Mouse (Mus musculus): Measurements from ENCODE around the gene Lst1. TPM values are rescaled to one million over a fixed set of nuclear protein-coding genes. Genes with fewer than 3 reads are reported as not detected.

Lst1 gene
- polyA plus RNA-seq, 1 experiment from 2014 or later, result 26.9 TPM

DNA sequence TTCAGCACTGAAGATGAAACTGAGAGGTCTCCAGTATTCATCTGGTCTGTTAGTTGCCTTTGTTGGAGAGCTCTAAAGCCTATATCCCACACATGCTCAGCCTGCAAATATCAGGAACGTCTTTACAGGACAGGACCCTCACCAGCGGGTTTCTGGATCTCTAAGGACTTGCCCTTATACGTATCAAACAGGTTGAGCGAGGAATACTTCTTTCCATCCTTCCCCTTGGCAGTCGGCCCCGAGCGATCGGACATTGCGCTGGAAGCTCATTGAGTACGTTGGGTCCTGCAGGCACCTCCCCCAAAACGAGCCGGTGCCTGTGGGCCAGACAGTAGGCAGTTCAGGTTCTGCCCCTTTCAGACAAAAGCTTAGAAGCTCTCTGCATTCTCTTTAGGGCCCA is 25.5 kb downstream of the Lst1 start:
- 25% methylated on average over 12 of the region's 12 CpGs for WGBS
- no peaks in the 10 kb centered on the region for H3K27me3 ChIP-seq (replicated peaks; ENCODE audit: control insufficient read depth, insufficient read depth, low read length)
- no peaks in the 10 kb centered on the region for H3K9me3 ChIP-seq (ENCODE audit: control insufficient read depth, low read length)
- peak overlapping the region; percentile 84 for H3K4me2 ChIP-seq (ENCODE audit: low read depth, low read length)
- ATAC-seq (ENCODE audit: low read depth) (no peak), DNase-seq (ENCODE audit: low spot score) (no peak)
- H3K4me3 ChIP-seq (ENCODE audit: low read depth, low read length), result peak overlapping the region; percentile 93
- H3K9ac ChIP-seq (ENCODE audit: low read depth, low read length), result peak overlapping the region; percentile 99
- no peak overlapping the region for H3K27ac ChIP-seq (replicated peaks; ENCODE audit: low read depth, low read length)
- peaks cover 21% of the 10 kb centered on the region for H3K4me1 ChIP-seq (ENCODE audit: control insufficient read depth, insufficient read depth, low read length)
- peaks cover 46% of the 10 kb centered on the region for H3K36me3 ChIP-seq (ENCODE audit: control insufficient read depth, insufficient read depth, low read length)

DNA sequence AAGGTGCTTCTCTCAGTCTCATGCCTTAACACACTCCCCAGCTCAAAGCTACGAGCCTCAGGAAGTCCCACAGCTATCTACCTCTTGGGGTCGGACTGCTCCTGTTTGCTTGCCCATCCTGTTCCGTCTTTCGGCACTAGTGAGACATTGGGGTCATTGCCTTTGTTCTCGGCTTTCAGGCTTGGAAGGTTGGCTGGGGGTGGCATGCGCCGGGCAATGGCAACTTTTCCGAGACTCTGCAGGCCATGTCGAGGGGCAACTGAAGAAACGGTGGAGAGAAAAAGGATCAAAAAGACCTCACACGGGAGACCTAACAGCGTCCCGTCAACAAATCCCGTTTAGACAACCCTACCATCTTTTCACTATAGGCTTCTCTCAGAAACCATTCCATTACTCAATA is 26.1 kb downstream of the Lst1 start:
- peaks cover 21% of the 10 kb centered on the region for H3K4me1 ChIP-seq (ENCODE audit: control insufficient read depth, insufficient read depth, low read length)
- H3K27ac ChIP-seq (replicated peaks; ENCODE audit: low read depth, low read length), result no peak overlapping the region
- no peak for DNase-seq (ENCODE audit: low spot score)
- WGBS, result 69% methylated on average over 14 of the region's 14 CpGs
- peak overlapping the region; percentile 93 for H3K4me3 ChIP-seq (ENCODE audit: low read depth, low read length)
- ATAC-seq (ENCODE audit: low read depth), result no peak
- peak overlapping the region; percentile 84 for H3K4me2 ChIP-seq (ENCODE audit: low read depth, low read length)
- H3K9ac ChIP-seq (ENCODE audit: low read depth, low read length), result peak overlapping the region; percentile 43; the same call in 1 of the 2 replicates
- H3K9me3 ChIP-seq (ENCODE audit: control insufficient read depth, low read length), result no peaks in the 10 kb centered on the region
- no peaks in the 10 kb centered on the region for H3K27me3 ChIP-seq (replicated peaks; ENCODE audit: control insufficient read depth, insufficient read depth, low read length)
- H3K36me3 ChIP-seq (ENCODE audit: control insufficient read depth, insufficient read depth, low read length), result peaks cover 52% of the 10 kb centered on the region

DNA sequence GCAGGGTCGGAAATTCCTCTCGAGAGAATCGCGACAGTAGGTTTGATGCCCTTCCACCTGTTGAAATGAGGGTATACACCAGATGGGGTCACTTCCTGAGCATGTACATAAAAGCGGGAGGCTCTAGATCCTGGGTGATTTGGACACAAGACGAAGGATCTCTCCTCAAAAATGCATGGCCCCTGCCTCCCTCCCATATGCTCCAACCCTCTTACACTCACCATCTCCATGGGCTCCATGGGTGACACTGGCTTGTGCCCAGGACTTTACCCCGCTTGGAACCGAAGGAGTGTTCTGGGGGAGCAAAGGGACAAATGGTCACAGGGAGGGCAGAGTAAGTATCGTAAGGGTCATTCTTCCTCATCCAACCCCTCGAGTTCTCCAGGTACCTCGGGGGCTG is 26.8 kb downstream of the Lst1 start:
- Histone ChIP-seq H3K27me3 (replicated peaks; ENCODE audit: control insufficient read depth, insufficient read depth, low read length) (no peaks in the 10 kb centered on the region), H3K9me3 (ENCODE audit: control insufficient read depth, low read length) (no peaks in the 10 kb centered on the region), H3K4me2 (ENCODE audit: low read depth, low read length) (no peak overlapping the region), H3K36me3 (ENCODE audit: control insufficient read depth, insufficient read depth, low read length) (peaks cover 59% of the 10 kb centered on the region), H3K9ac (ENCODE audit: low read depth, low read length) (no peak overlapping the region), H3K4me1 (ENCODE audit: control insufficient read depth, insufficient read depth, low read length) (peaks cover 20% of the 10 kb centered on the region), H3K4me3 (ENCODE audit: low read depth, low read length) (no peak overlapping the region), H3K27ac (replicated peaks; ENCODE audit: low read depth, low read length) (no peak overlapping the region)
- DNase-seq (ENCODE audit: low spot score) (no peak), ATAC-seq (ENCODE audit: low read depth) (no peak)
- 86% methylated on average over 11 of the region's 11 CpGs for WGBS

DNA sequence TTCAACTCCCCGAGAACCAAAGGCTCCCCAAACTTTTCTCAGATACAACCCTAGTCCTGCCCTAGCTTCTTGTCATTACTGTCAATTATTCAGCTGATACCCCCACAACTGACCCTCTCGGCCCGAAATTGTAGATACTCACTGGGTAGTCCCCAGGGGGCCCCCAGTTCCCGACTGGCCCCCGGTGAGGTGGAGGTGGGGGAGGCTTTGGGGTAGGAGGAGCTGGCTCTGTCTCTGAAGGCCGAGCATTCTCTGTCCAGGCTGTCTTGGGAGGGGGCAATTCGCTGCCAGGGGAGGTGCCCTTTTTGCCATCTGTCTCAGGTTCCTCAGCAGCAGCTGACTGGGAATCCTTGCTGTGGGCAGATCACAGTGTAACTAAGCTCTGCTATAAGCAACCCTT is 28.6 kb downstream of the Lst1 start:
- no peak for DNase-seq (ENCODE audit: low spot score)
- 83% methylated on average over 7 of the region's 7 CpGs for WGBS

DNA sequence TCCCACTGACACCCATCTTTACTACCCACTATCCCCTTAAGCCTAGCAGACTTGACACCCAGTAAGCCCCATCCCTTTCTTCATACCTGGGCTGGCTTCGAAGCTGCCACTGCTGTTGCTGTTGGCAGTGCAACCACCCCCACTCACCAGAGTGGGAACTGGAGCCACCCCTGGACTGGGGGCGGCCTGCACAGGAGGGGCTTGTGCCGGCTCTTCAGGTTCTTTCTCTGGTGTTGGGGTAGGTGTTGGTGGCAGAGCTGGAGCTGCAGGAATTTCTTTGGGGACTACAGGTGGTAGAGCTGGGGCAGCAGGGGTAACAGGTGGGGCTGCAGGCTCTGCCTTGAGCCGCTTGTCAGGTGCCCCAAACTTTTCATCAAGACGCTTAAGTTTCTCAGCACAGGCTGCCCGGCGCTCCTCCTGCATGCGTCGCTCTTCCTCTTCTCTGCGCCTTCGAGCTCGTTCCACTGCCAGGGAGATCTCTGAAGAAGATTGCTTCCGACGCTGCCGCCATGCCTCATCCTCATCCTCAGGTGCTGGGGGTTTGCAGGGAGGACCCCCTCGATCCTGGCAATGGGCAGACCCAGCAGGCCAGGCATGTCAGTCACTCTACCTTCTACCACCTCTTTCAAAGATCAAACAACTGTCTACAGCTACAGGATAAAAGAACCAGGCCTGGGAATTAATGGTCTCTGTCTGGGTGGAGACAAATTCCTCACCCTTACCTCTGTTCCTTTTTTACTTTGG is 29.2 kb downstream of the Lst1 start:
- WGBS, result 88% methylated on average over 16 of the region's 16 CpGs
- ATAC-seq (ENCODE audit: low read depth), result no peak

More for the DNA sequence above, 28.6 kb downstream of the Lst1 start:
- Histone ChIP-seq H3K9me3 (ENCODE audit: control insufficient read depth, low read length) (no peaks in the 10 kb centered on the region), H3K4me1 (ENCODE audit: control insufficient read depth, insufficient read depth, low read length) (peaks cover 12% of the 10 kb centered on the region), H3K4me2 (ENCODE audit: low read depth, low read length) (no peak overlapping the region), H3K4me3 (ENCODE audit: low read depth, low read length) (no peak overlapping the region), H3K9ac (ENCODE audit: low read depth, low read length) (no peak overlapping the region), H3K36me3 (ENCODE audit: control insufficient read depth, insufficient read depth, low read length) (peaks cover 77% of the 10 kb centered on the region), H3K27ac (replicated peaks; ENCODE audit: low read depth, low read length) (no peak overlapping the region), H3K27me3 (replicated peaks; ENCODE audit: control insufficient read depth, insufficient read depth, low read length) (no peaks in the 10 kb centered on the region)
- no peak for ATAC-seq (ENCODE audit: low read depth)

DNA sequence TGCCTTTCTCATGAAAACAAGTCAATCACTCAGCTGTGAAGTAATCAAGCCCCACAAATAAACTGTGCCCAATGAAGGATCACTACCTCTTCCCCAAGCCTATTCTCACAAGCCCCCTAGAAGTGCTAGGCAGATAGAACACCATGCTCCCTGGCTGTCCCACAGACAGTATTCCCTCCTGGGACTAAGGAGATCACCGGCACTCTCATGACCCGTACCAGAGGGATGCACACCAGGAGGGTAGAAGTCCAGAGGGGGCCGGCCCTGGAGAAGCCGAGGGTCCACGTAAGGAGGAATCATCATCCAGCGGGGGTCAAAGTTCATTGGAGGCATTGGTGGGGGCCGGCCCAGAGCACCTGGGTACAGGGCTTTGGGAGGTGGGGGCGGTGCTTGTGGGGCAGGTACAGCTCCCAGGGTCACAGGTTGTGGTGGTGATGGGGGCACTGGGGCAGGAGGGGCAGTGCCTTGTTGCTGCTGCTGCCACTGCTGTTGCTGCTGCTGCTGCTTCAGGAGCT is 30.5 kb downstream of the Lst1 start:
- H3K27ac ChIP-seq (replicated peaks; ENCODE audit: low read depth, low read length), result no peak overlapping the region
- H3K4me2 ChIP-seq (ENCODE audit: low read depth, low read length), result no peak overlapping the region
- ATAC-seq (ENCODE audit: low read depth) (no peak), DNase-seq (ENCODE audit: low spot score) (no peak)
- no peak overlapping the region for H3K9ac ChIP-seq (ENCODE audit: low read depth, low read length)
- H3K36me3 ChIP-seq (ENCODE audit: control insufficient read depth, insufficient read depth, low read length), result peaks cover 96% of the 10 kb centered on the region
- H3K4me1 ChIP-seq (ENCODE audit: control insufficient read depth, insufficient read depth, low read length), result peaks cover 7% of the 10 kb centered on the region
- no peaks in the 10 kb centered on the region for H3K27me3 ChIP-seq (replicated peaks; ENCODE audit: control insufficient read depth, insufficient read depth, low read length)
- H3K4me3 ChIP-seq (ENCODE audit: low read depth, low read length), result no peak overlapping the region
- WGBS, result 90% methylated on average over 8 of the region's 8 CpGs
- no peaks in the 10 kb centered on the region for H3K9me3 ChIP-seq (ENCODE audit: control insufficient read depth, low read length)

More for the DNA sequence above, 29.2 kb downstream of the Lst1 start:
- H3K9me3 ChIP-seq (ENCODE audit: control insufficient read depth, low read length), result no peaks in the 10 kb centered on the region
- H3K9ac ChIP-seq (ENCODE audit: low read depth, low read length), result no peak overlapping the region
- peaks cover 12% of the 10 kb centered on the region for H3K4me1 ChIP-seq (ENCODE audit: control insufficient read depth, insufficient read depth, low read length)
- H3K4me3 ChIP-seq (ENCODE audit: low read depth, low read length), result no peak overlapping the region
- H3K27ac ChIP-seq (replicated peaks; ENCODE audit: low read depth, low read length), result no peak overlapping the region
- H3K27me3 ChIP-seq (replicated peaks; ENCODE audit: control insufficient read depth, insufficient read depth, low read length), result no peaks in the 10 kb centered on the region
- no peak overlapping the region for H3K4me2 ChIP-seq (ENCODE audit: low read depth, low read length)
- no peak for DNase-seq (ENCODE audit: low spot score)
- H3K36me3 ChIP-seq (ENCODE audit: control insufficient read depth, insufficient read depth, low read length), result peaks cover 83% of the 10 kb centered on the region

DNA sequence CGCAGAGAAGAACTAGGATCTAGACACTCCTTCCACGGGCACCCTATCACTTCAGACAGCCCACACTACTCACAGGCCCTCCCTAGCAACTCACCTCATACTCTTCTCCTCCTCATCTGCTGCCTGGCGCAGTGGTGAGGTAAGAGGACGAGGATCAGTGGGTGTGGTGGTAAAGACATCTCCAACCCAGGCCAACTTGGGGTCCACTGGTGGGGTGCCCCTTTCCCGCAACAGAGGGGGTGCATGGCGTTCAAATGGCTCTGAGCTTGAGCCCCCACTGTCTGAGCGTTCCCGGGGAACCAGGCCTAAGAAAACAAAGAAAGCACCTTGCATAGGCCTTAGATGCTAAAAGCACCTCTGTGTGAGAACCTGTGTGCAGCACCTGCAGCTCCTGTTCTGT is 31.0 kb downstream of the Lst1 start:
- 89% methylated on average over 8 of the region's 8 CpGs for WGBS
- no peaks in the 10 kb centered on the region for H3K27me3 ChIP-seq (replicated peaks; ENCODE audit: control insufficient read depth, insufficient read depth, low read length)
- ATAC-seq (ENCODE audit: low read depth), result no peak

DNA sequence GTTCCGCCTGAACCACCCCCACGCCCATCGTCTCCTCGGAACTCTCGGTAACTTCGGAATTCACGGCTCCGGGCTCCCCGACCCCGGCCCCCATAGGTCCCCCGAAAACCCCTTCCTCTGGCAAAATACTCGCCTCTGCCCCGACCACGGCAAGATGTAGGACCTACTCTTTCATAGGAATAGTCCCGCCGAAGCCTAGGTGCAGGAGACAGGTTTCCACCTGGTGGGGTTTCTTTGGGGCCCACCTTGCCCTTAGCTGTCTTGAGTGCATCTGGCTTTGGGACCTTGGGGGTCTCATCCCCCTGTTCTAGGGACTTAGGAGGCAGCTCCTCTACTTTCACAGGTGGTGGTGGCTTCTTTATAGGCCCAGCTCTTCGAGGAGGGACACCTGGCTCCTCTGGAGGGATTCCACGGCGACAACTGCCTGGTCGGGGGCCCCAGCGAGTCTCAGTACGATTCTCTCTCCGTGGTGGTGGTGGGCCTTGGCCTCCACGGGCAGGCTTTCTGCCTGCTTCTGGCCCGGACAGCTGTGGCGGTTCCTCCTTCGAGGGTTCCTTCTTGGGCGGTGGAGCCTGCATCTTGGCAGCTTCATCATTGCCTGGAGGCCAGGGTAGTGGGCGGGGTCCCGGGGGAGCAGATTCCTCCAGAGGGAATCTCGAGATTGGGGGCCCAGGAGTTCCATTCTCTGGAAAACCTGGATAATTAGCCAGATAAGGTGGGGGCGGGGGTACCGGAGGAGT is 31.6 kb downstream of the Lst1 start:
- H3K4me1 ChIP-seq (ENCODE audit: control insufficient read depth, insufficient read depth, low read length), result no peaks in the 10 kb centered on the region
- no peaks in the 10 kb centered on the region for H3K9me3 ChIP-seq (ENCODE audit: control insufficient read depth, low read length)
- no peaks in the 10 kb centered on the region for H3K27me3 ChIP-seq (replicated peaks; ENCODE audit: control insufficient read depth, insufficient read depth, low read length)
- no peak overlapping the region for H3K4me3 ChIP-seq (ENCODE audit: low read depth, low read length)
- WGBS, result 90% methylated on average over 33 of the region's 33 CpGs
- ATAC-seq (ENCODE audit: low read depth), result no peak
- peaks cover 100% of the 10 kb centered on the region for H3K36me3 ChIP-seq (ENCODE audit: control insufficient read depth, insufficient read depth, low read length)
- no peak overlapping the region for H3K27ac ChIP-seq (replicated peaks; ENCODE audit: low read depth, low read length)
- H3K9ac ChIP-seq (ENCODE audit: low read depth, low read length), result no peak overlapping the region
- H3K4me2 ChIP-seq (ENCODE audit: low read depth, low read length), result no peak overlapping the region
- DNase-seq (ENCODE audit: low spot score), result no peak

More for the DNA sequence above, 31.0 kb downstream of the Lst1 start:
- H3K27ac ChIP-seq (replicated peaks; ENCODE audit: low read depth, low read length), result no peak overlapping the region
- no peak overlapping the region for H3K4me3 ChIP-seq (ENCODE audit: low read depth, low read length)
- H3K9ac ChIP-seq (ENCODE audit: low read depth, low read length), result no peak overlapping the region
- H3K4me1 ChIP-seq (ENCODE audit: control insufficient read depth, insufficient read depth, low read length), result peaks cover 3% of the 10 kb centered on the region; the same call in 1 of the 2 replicates
- no peak overlapping the region for H3K4me2 ChIP-seq (ENCODE audit: low read depth, low read length)
- H3K9me3 ChIP-seq (ENCODE audit: control insufficient read depth, low read length), result no peaks in the 10 kb centered on the region
- DNase-seq (ENCODE audit: low spot score), result no peak
- peaks cover 100% of the 10 kb centered on the region for H3K36me3 ChIP-seq (ENCODE audit: control insufficient read depth, insufficient read depth, low read length)
